Mouse (Mus musculus) gonadal fat pad, adult 2 months (tissue): ENCODE measurements around the gene Dzip1l. TPM values are rescaled to one million over a fixed set of nuclear protein-coding genes. Genes with fewer than 3 reads are reported as not detected.

ENCODE experiments used
- DNase-seq: peaks from one replicate; pipeline ENCODE4 v3.0.0-alpha.2; 2012; ENCODE audit warnings: low read depth
- polyA plus RNA-seq: library from polyadenylated mRNA; depleted of rRNA; stranded (reverse); fragments of >200 nt; gene quantifications from 2 replicates; pipeline ENCODE4 v1.2.3, GENCODE M21; 2012

Dzip1l gene
- polyA plus RNA-seq, 1 experiment, result 2.0 TPM

- DNase-seq, result no peak
Observed at GRCm38 (mm10) chr9:99660756-99661155, 31.5 kb downstream of the Dzip1l start.

DNA sequence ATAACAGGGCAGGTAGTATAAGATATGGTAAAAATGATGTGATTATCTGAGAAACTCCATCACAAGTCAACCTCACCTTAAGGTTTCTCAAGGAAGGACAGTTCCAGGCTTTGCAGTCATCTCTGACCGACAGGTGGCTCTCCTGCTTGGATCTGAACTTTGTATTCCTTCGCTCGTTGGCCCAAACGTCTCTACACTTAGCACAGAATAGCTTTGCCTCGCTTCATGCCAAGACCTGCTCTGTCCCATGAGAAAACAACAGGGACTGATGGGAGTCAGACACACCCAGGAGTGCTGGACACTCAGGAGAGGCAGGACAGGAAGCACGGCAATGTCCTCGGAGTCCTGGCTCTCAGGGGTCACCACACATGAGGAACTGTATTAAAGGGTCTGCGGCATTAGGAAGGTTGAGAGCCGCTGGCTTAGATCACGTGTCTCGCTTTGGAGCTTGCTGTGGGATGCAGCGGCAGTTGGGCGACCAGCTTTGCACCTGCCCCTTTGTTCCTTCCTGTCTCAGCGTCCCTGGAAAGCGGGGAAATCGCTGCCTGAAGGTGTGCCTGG is 32.4 kb downstream of the Dzip1l start:
- DNase-seq, result no peak

DNA sequence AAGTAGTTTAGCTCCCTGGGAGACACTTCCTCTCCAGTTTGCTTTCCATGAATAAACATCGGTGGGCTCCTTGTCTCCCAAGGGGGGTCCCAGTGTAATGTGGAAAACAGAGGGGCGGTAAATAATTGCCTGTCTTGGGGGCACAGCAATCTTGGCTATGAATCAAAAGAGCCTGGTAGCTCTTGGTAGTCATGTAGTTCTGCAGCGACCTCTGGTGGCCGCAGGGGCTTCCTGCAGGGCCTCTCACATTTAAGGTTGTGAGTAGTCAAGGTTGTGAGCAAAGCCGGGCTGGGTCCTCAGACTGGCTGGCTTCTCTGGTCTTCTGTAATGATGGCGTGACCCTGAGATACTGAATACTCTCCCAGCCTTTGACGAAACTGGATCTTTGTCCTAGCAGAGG is 33.1 kb downstream of the Dzip1l start:
- DNase-seq, result no peak

- DNase-seq, result no peak
Observed at GRCm38 (mm10) chr9:99662887-99663286, 33.6 kb downstream of the Dzip1l start.

- DNase-seq, result no peak
Observed at GRCm38 (mm10) chr9:99667596-99667995, 38.3 kb downstream of the Dzip1l start.

- DNase-seq, result no peak
Observed at GRCm38 (mm10) chr9:99671603-99672002, 42.3 kb downstream of the Dzip1l start.

DNA sequence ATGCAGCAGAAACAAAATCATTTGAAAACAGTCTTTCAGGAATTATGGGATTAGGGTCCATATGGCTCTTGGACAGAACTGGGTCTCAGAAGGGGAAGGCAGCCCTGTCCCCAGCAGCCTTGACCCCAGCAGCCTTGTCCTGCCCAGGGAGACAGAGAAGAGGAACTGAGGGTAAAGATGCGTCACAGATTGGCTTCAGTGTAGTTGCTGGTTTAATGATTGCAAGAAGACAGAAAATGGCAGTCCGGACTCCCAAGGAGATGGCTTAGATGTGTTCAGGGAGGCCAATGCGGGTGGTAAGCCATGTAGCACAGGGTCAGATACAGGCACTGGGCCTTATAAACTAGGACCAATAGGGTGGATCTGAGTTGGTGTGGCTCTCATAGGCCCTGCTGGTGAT is 46.4 kb downstream of the Dzip1l start:
- DNase-seq, result no peak

GRCm38 (mm10) chr9:99681980-99682570 is 52.8 kb downstream of the Dzip1l start:
- no peak for DNase-seq

- no peak for DNase-seq
Observed at GRCm38 (mm10) chr9:99685061-99685521, 55.8 kb downstream of the Dzip1l start.

- no peak for DNase-seq
Observed at GRCm38 (mm10) chr9:99685536-99686231, 56.4 kb downstream of the Dzip1l start.

GRCm38 (mm10) chr9:99689796-99690195 is 60.5 kb downstream of the Dzip1l start:
- DNase-seq, result no peak

DNA sequence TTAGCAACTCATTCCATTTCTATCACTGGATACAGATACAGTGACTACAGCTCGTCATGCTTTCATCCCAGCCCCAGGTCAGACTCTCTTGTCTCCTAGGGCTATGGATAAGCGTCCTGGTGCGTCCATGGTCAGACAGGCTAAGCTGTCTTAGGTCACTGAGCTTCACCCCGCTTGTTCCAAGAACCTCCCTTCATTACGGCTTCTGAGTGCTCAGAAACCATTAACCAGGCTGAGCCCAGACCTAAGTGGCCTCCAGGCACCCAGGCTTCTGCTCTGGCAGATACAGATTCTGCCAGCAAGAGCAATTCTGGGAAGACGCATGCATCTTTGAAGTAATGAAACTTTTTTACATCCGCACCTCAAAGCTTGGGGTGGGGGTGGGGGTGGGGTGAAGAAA is 61.1 kb downstream of the Dzip1l start:
- DNase-seq, result no peak

- DNase-seq, result no peak
Observed at GRCm38 (mm10) chr9:99694961-99695360, 65.7 kb downstream of the Dzip1l start.

DNA sequence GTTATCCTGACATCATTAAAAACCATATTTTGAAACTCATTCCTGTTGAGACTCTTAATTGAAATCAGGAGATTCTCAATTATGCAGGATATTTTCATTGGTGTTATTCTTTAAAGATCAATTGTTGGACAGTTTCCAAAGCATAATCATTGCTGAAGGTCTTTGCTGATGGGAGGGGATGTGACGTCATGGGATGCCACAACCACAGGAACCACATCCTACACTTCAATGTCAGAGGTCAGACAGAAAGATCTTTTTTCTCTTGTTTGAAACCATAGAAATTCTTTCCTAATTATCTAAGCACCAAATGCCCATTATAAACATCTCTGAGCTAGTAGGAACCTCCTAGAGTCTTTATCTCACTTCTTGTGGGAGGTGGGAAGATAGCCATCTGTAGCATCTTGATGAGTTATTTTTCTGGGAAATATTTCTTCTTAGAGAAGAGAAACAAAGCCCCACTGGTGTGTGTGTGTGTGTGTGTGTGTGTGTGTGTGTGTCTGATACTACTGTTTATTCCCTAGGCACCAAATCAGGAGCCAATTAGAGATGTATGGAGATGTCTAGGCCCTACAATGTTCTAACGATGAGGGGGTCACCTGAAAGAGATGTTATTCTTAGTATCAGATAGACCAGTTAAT is 70.6 kb downstream of the Dzip1l start:
- no peak for DNase-seq

DNA sequence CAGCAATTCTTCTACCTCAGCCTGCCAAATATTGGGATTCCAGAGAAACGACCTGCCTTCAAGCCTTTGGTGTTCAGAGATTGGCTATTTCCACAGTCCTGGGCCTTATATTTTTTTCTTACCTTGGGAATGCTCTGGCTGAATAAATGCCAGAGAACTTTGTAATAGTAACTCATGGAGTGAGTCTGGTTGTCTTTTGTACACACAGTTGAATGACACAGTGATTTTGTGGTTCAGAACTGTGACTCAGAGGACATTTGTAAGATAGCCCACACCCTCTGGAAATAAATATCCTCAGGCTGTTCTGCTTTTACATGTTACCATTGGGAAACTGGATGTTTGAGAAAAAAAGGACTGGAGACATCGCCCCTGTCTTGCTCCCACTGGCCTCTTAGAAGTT is 71.9 kb downstream of the Dzip1l start:
- DNase-seq, result no peak

- DNase-seq, result no peak
Observed at GRCm38 (mm10) chr9:99702215-99702614, 72.9 kb downstream of the Dzip1l start.

GRCm38 (mm10) chr9:99703711-99704110 is 74.4 kb downstream of the Dzip1l start:
- no peak for DNase-seq

GRCm38 (mm10) chr9:99706264-99706663 is 77.0 kb downstream of the Dzip1l start:
- no peak for DNase-seq

- DNase-seq, result no peak
Observed at GRCm38 (mm10) chr9:99707425-99708126, 78.3 kb downstream of the Dzip1l start.

- DNase-seq, result no peak
Observed at GRCm38 (mm10) chr9:99709588-99710248, 80.4 kb downstream of the Dzip1l start.

DNA sequence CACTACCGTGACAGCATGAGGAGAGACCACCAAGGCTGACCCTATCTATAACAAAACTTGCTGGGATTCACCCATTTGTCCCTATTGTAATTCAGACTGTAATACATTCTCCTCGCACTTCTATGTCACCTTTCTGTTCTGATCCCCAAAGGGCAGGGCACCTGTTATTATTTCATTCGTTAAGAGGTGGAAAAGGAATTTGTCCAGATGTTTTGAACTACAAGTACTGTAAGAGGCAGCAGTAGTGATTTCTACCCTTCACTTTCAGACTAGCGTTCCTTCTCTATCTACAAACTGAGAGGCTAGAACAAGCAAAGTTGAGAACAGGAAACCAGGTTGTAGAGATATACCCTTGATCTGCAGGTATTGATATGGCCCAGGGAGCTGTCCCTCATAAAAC is 81.0 kb downstream of the Dzip1l start:
- no peak for DNase-seq

DNA sequence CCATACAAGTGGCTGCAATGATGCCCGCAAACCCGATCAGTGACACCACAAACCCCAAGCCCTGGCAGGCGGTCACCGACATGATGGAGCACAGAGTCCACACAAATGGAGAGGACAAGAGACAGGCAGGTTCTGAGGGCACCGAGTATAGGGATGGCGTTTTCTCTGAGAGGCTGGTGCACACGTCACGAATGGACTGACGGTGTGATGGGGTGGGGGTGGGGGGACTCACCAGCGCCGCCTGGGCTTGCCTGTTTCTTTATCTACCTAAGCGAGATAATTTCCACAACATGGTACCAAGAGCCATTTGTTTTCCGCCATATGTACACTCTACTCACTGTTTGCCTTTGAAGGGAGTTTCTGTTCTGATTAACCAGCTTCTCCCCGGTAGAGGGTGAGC is 87.8 kb downstream of the Dzip1l start, which contains the start of gene Cldn18:
Cldn18 (minus strand) TSS at position 134 of the 400 bp plus-strand sequence.
- no peak for DNase-seq
